Mouse (Mus musculus) right cerebral cortex, adult 18-20 months (tissue): Measurements from ENCODE around the gene Stom.
A peak's percentile ranks its signal among the peaks of the same experiment; 100 is the strongest.

Experiments
- DNase-seq: peaks from one replicate; pipeline ENCODE4 v3.0.0; 2022; ENCODE audit warnings: mixed read lengths

The Stom gene

DNA sequence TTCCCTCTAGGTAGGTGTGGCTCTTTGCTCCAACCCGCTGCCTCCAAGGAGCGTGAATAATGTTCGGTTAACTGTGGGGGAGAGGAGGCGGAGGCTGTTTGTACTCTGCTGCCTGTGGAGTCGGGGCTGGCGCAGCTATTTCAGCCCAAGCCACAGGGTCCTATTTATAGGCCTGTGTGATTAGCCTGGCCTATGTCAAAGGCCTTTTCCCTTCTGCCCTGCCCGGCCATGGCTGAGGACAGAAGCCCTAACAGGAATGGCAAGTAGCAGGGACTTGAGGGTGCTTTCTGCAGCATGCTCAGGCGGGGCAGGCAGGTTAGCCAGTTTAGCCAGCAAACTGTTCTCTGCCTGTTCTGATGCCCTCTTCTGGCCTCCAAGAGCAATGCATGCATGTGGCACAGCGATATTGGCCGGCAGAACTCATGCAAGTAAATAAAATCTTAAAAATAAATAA lies 66.2 kb downstream of the Stom start:
- peak; percentile 80 for DNase-seq

DNA sequence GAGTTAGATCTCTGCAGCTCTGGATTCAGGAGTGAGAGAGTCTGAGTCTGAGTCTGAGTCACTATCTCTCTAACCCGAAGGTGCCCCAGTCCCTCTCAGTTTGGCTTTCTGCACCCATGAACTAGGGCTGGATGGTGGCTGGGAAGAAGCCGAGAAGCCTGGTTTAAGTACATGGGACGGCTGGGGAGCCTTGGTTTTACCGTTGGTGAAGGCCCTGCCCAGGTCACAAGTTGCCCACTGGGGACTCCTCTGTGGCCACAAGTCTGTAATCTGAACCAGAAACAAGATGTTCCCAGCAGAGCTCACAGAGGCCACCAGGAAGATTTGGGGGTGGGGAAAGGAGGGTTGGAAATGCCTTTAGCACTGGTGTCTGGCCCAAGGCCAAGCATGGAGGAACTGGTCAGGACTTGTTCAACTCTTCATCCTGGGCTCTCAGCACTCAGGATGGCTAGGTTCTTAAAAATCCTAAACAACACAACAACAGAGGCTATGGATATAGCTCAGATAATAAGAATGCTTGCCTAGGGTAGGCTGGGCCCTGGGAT lies 67.0 kb downstream of the Stom start:
- no peak for DNase-seq

DNA sequence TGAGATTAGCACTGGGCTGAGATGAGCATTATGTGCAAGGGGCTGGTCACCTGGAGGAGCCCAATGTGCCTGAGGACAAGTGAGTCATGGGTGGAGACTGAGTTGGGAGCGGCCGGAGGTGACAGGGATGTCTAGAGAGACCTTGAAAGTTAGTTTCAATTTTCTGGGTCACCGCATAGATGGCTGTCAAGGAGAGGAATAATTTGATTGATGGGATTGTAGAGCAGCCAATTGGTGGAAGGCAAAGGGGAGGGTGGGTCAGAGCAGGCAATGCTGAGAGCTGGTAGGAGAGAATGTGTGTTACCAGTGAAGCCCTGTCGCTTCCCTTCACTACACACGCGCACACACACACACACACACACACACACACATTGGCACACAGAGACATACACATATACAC lies 67.6 kb downstream of the Stom start:
- DNase-seq, result no peak

DNA sequence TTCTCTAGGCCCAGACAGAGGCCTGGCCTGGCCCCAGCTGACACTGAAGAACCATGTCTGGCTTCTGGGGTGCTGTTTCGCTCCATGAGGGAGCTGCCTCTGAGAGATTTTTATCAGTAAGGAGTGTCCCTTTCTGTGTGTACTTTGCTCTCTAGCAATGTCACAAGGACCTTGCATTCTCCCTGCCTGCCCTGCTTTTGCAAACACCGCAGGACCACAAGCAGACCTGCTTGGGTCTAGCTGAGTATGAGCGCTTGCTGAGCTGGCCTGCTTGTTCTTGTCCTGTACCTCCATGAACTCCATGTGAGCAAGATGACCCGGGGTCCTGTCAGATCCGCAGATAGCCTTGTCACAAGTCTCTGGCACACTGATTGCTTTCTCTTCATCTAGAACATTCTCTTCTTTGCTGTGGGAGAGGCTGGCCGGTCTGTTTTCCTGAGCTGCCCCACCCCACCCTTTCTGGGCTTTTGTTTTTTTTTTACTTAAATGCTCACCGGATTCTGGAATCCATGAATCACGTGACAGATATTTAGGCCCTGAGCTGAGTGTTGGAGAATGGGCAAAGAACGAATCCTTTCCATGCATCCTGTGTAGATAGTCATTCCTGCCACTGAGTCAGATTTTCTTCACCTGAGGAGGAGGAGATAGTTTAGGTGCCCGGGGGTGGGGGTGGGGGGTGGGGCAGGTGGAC lies 68.8 kb downstream of the Stom start:
- no peak for DNase-seq

DNA sequence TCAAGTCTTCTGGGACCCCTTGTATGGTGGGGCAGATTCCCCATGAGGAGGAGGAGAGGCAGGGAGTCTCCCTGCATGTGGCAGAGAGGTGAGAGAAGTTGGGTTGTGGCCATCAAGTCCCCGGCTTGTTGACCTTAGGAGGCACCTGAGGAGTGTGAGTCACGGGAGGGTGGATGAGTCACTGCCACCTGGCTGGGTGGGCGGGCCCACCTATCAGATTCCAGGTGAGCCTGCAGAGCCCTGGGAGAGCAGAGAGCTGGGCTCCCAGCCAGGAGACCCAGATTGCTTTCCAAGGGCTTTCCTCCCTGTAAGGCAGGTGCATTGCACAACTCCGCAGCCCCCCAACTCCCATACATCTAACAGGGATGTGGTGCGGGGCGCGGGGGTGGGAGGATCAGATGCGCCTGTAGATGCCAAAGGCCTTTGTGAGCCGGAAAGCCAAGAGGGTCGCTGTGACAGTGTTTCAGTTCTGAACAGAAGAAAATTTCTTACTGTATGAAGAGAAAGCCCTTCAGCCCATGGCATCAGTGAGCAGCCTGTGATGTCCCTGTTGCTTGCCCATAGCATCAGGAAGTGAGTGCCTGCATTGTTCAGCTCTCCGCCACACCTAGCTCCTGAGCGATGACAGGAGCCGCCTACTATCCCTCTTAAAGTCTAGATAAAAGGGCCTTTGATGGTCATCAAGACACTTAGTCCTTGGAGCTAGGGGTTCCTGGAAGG lies 69.5 kb downstream of the Stom start:
- no peak for DNase-seq

DNA sequence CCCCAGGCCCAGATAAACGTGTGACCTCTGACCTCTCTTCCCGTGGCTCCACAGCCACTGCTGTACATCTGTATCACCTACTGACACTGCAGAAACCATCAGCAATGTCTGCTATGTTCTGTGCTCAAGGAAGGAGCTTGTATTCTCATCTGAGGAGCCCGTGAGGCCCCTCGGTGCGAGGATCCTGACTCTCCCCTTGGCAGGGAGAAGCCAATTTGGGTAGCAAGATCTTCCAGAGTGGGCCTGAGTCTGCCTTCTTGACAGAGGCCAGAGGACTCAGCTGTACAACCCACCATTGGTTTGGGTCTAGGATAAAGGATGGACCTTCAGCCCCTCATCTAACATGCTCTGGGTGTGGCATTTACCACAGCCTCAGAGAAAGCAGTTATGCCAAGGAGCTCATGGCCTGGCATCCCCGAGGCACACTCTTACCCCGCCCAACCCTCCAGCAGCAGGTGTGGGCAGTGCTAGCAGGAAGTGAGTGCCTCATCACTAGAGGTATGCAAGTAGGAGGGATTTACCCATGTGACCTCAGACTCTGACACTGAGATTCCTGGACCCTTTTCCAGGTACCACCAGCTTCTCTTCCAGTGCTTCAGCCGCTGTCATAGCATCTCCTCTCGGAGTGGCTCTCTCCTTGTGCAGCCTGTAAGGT lies 70.4 kb downstream of the Stom start:
- DNase-seq, result no peak

DNA sequence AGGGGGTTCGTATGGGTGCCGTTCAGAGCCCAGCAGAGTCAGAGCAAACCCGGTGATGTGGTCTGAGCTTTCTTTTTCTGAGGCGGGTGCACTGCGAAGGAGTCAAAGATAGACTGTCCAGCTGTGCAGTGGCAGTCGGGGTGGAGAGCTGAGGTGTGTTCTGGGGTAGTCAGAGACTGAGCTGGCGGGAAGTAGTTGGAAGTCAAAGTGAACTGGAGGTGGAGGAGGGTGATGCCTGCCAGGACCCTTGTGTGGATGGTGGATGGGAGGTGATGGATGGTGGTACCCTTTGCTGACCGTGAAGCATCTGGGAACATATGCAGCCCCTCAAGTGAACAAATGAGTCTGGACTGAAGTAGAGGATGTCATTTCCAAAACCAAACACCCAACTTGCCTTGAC lies 71.0 kb downstream of the Stom start:
- no peak for DNase-seq

DNA sequence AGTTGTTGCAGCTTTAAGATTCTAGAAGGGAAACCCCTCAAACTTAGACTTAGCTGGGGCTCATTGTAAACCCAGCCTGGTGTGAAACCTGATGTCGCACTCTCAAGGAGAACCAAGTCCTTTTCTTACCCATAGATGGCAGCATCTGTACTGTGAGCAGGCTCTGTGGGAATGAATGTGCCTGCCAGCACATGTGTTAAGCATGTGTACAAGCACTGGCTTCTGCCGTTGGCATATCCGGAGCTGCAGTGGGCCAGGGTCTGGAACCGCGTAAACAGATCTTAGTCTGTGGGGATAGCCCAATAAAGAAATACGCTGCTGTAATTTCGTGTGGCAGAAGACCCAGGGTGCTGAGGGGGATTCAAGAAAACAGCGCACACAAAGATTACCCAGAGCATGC lies 71.5 kb downstream of the Stom start:
- peak; percentile 66 for DNase-seq

DNA sequence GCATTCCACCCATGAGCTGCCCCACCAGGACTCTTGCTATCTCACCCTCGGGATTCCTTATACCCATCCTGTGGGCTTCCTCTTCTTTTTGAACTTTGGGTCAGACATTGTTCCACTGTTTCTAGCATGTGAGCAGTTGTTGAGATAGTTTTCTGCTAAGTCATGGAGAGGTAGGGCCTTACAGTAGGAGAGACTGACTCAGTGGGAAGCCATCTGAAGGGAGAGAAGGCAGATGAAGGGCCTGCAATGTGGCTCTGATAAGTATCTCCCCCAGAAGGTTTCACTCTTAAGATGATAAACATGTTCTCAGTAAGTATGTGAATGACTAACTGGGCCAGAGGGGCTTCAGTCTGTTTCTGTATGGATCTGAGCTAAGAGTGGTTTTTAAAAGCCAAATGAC lies 72.7 kb downstream of the Stom start:
- DNase-seq, result no peak
